Mouse (Mus musculus) stomach, embryonic 14.5 days (tissue): Measurements from ENCODE around the gene Kcnd2. TPM values are rescaled to one million over a fixed set of nuclear protein-coding genes. Genes with fewer than 3 reads are reported as not detected.

ENCODE experiments used
- ATAC-seq: fragments of 200-750 bp; cut with Nextera tagmentation; 2 replicates; pipeline ENCODE4 v1.8.0; 2017; ENCODE audit warnings: low read depth, moderate TSS enrichment; ENCODE audit not compliant: insufficient number of reproducible peaks, insufficient read depth, low FRiP score
- H3K27ac ChIP-seq: fragments of 300-500 bp; sonication (generic); 2 replicates; pipeline ENCODE4 v1.5.1; 2014; ENCODE audit warnings: mild to moderate bottlenecking, low read length, moderate library complexity, mixed read lengths
- H3K27me3 ChIP-seq: fragments of 300-500 bp; sonication (generic); 2 replicates; pipeline ENCODE4 v1.6.1; 2014; ENCODE audit warnings: low read length, control low read depth, mixed read lengths; ENCODE audit not compliant: control insufficient read depth, insufficient read depth
- H3K36me3 ChIP-seq: fragments of 300-500 bp; sonication (generic); 2 replicates; pipeline ENCODE4 v1.6.1; 2014; ENCODE audit warnings: mild to moderate bottlenecking, control low read depth, low read length, moderate library complexity, mixed read lengths; ENCODE audit not compliant: control insufficient read depth, insufficient read depth
- H3K4me1 ChIP-seq: fragments of 300-500 bp; sonication (generic); 2 replicates; pipeline ENCODE4 v1.6.1; 2014; ENCODE audit warnings: low read length, control low read depth, mixed read lengths; ENCODE audit not compliant: control insufficient read depth, insufficient read depth
- H3K4me2 ChIP-seq: fragments of 300-500 bp; sonication (generic); replicated peaks from 2 replicates; pipeline ENCODE4 v1.6.1; 2014; ENCODE audit warnings: low read depth, low read length, control low read depth
- H3K4me3 ChIP-seq: fragments of 300-500 bp; sonication (generic); 2 replicates; pipeline ENCODE4 v1.5.1; 2014; ENCODE audit warnings: low read depth, low read length, control low read depth
- H3K9ac ChIP-seq: fragments of 300-500 bp; sonication (generic); replicated peaks from 2 replicates; pipeline ENCODE4 v1.6.1; 2014; ENCODE audit warnings: low read depth, mild to moderate bottlenecking, control low read depth, low read length, moderate library complexity, mixed read lengths
- H3K9me3 ChIP-seq: fragments of 300-500 bp; sonication (generic); 2 replicates; pipeline ENCODE4 v1.6.1; 2016; ENCODE audit warnings: low read depth, low read length, control low read depth; ENCODE audit not compliant: control insufficient read depth
- WGBS: fragments of 180-500 bp; shearing (Covaris S2); extraction: QIAGEN DNeasy Blood & Tissue Kit; methylation state at CpG from one replicate; pipeline ENCODE4 v1.1.7; 2014; 5-methylcytosine and 5-hydroxymethylcytosine counted together
- polyA plus RNA-seq: library from polyadenylated mRNA; unstranded; fragments of >200 nt; fragmentation: Nextera tagmentation; extraction: Ambion mirVana; gene quantifications from 2 replicates; pipeline ENCODE4 v1.2.1, GENCODE M21; 2014

Gene Kcnd2
- polyA plus RNA-seq, 1 experiment from 2014 or later, result 1.5 TPM

GRCm38 (mm10) chr6:21664638-21665037 lies 449.3 kb downstream of the Kcnd2 start:
- Histone ChIP-seq H3K4me1 (no peaks in the 10 kb centered on the region), H3K9me3 (no peaks in the 10 kb centered on the region), H3K27me3 (no peaks in the 10 kb centered on the region), H3K27ac (no peak overlapping the region), H3K36me3 (no peaks in the 10 kb centered on the region), H3K4me2 (no peak overlapping the region), H3K9ac (no peak overlapping the region), H3K4me3 (no peak overlapping the region)
- 59% methylated on average over 4 of the region's 4 CpGs for WGBS
- no peak for ATAC-seq

GRCm38 (mm10) chr6:21684252-21684651 lies 468.9 kb downstream of the Kcnd2 start:
- Histone ChIP-seq H3K4me3 (no peak overlapping the region), H3K4me1 (0 out of 2 replicates have a peak, but pooled peaks cover 3% of the 10 kb centered on the region), H3K9me3 (no peaks in the 10 kb centered on the region), H3K36me3 (no peaks in the 10 kb centered on the region), H3K27me3 (no peaks in the 10 kb centered on the region), H3K9ac (no peak overlapping the region), H3K4me2 (no peak overlapping the region), H3K27ac (no peak overlapping the region)
- WGBS, result 32% methylated on average over 6 of the region's 6 CpGs
- no peak for ATAC-seq

GRCm38 (mm10) chr6:21686388-21686787 lies 471.1 kb downstream of the Kcnd2 start:
- H3K4me2 ChIP-seq, result no peak overlapping the region
- H3K27me3 ChIP-seq, result no peaks in the 10 kb centered on the region
- H3K9me3 ChIP-seq, result no peaks in the 10 kb centered on the region
- WGBS, result 93% methylated on average over 1 of the region's 1 CpGs
- no peaks in the 10 kb centered on the region for H3K36me3 ChIP-seq
- H3K4me3 ChIP-seq, result no peak overlapping the region
- no peak overlapping the region for H3K27ac ChIP-seq
- H3K4me1 ChIP-seq, result 0 out of 2 replicates have a peak, but pooled peaks cover 3% of the 10 kb centered on the region
- ATAC-seq, result no peak
- H3K9ac ChIP-seq, result no peak overlapping the region

- H3K4me3 ChIP-seq, result no peak overlapping the region
- WGBS, result 84% methylated on average over 3 of the region's 3 CpGs
- ATAC-seq, result no peak
Measured at GRCm38 (mm10) chr6:21692861-21693350, 477.6 kb downstream of the Kcnd2 start.

GRCm38 (mm10) chr6:21697641-21698040 lies 482.3 kb downstream of the Kcnd2 start:
- Histone ChIP-seq H3K36me3 (no peaks in the 10 kb centered on the region), H3K4me1 (no peaks in the 10 kb centered on the region), H3K27ac (no peak overlapping the region), H3K27me3 (no peaks in the 10 kb centered on the region), H3K4me3 (no peak overlapping the region), H3K9ac (no peak overlapping the region), H3K4me2 (no peak overlapping the region), H3K9me3 (no peaks in the 10 kb centered on the region)
- no peak for ATAC-seq
- WGBS, result 72% methylated on average over 3 of the region's 3 CpGs

More at GRCm38 (mm10) chr6:21692861-21693350, 477.6 kb downstream of the Kcnd2 start:
- Histone ChIP-seq H3K4me2 (no peak overlapping the region), H3K36me3 (no peaks in the 10 kb centered on the region), H3K27me3 (no peaks in the 10 kb centered on the region), H3K9ac (no peak overlapping the region), H3K9me3 (no peaks in the 10 kb centered on the region), H3K27ac (no peak overlapping the region), H3K4me1 (no peaks in the 10 kb centered on the region)

- Histone ChIP-seq H3K9me3 (no peaks in the 10 kb centered on the region), H3K9ac (no peak overlapping the region), H3K4me3 (no peak overlapping the region), H3K4me1 (no peaks in the 10 kb centered on the region), H3K27ac (no peak overlapping the region), H3K4me2 (no peak overlapping the region), H3K36me3 (no peaks in the 10 kb centered on the region), H3K27me3 (no peaks in the 10 kb centered on the region)
- no peak for ATAC-seq
- WGBS, result 76% methylated on average over 6 of the region's 6 CpGs
Measured at GRCm38 (mm10) chr6:21701131-21701530, 485.8 kb downstream of the Kcnd2 start.

GRCm38 (mm10) chr6:21709228-21709627 lies 493.9 kb downstream of the Kcnd2 start:
- Histone ChIP-seq H3K27me3 (no peaks in the 10 kb centered on the region), H3K9ac (no peak overlapping the region), H3K4me3 (no peak overlapping the region), H3K9me3 (no peaks in the 10 kb centered on the region), H3K4me2 (no peak overlapping the region), H3K36me3 (no peaks in the 10 kb centered on the region), H3K27ac (no peak overlapping the region), H3K4me1 (no peaks in the 10 kb centered on the region)
- 12% methylated on average over 3 of the region's 3 CpGs for WGBS
- no peak for ATAC-seq

- Histone ChIP-seq H3K27me3 (no peaks in the 10 kb centered on the region), H3K27ac (no peak overlapping the region), H3K4me1 (no peaks in the 10 kb centered on the region), H3K36me3 (no peaks in the 10 kb centered on the region), H3K9me3 (no peaks in the 10 kb centered on the region), H3K9ac (no peak overlapping the region), H3K4me2 (no peak overlapping the region), H3K4me3 (no peak overlapping the region)
- ATAC-seq, result no peak
- WGBS, result 67% methylated on average over 1 of the region's 1 CpGs
Measured at GRCm38 (mm10) chr6:21719121-21719520, 503.8 kb downstream of the Kcnd2 start.

GRCm38 (mm10) chr6:21722238-21722637 lies 506.9 kb downstream of the Kcnd2 start:
- H3K36me3 ChIP-seq, result no peaks in the 10 kb centered on the region
- no peak overlapping the region for H3K4me2 ChIP-seq
- H3K4me1 ChIP-seq, result no peaks in the 10 kb centered on the region
- no peaks in the 10 kb centered on the region for H3K27me3 ChIP-seq
- 73% methylated on average over 10 of the region's 10 CpGs for WGBS
- no peak overlapping the region for H3K27ac ChIP-seq
- H3K9ac ChIP-seq, result no peak overlapping the region
- no peak for ATAC-seq
- H3K9me3 ChIP-seq, result no peaks in the 10 kb centered on the region
- no peak overlapping the region for H3K4me3 ChIP-seq
